Mouse (Mus musculus) lung, postnatal 36 days (tissue): Measurements from ENCODE around the gene Arxes1.
"Not testable (repeated sequence)": the region's sequence is repeated elsewhere in the genome, so short reads cannot be mapped to it uniquely, and the experiment has no call there.

Experiments
- DNase-seq: peaks from one replicate; pipeline ENCODE4 v3.0.0; 2022; ENCODE audit warnings: mixed read lengths

The Arxes1 gene

GRCm38 (mm10) chrX:136032799-136033763, at the start of gene Arxes1:
Gene Arxes1 (plus strand): TSS chrX:136033367.
- peak; percentile 7 for DNase-seq

- DNase-seq = no peak
Measured at GRCm38 (mm10) chrX:135984539-135985260, 48.5 kb upstream of the Arxes1 start.

GRCm38 (mm10) chrX:135986267-135986666, 46.9 kb upstream of the Arxes1 start:
- DNase-seq = no peak

GRCm38 (mm10) chrX:135990661-135991060, 42.5 kb upstream of the Arxes1 start:
- peak; percentile 3 for DNase-seq

- DNase-seq = not testable (repeated sequence)
Measured at GRCm38 (mm10) chrX:135993192-135993594, 40.0 kb upstream of the Arxes1 start.

GRCm38 (mm10) chrX:135993664-135994119, 39.5 kb upstream of the Arxes1 start, which contains the start of gene Arxes2:
Gene Arxes2 (plus strand): TSS chrX:135993824.
- DNase-seq = not testable (repeated sequence)

- no peak for DNase-seq
Measured at GRCm38 (mm10) chrX:136007199-136007843, 25.8 kb upstream of the Arxes1 start.

- peak; percentile 19 for DNase-seq
Measured at GRCm38 (mm10) chrX:136014392-136014791, 18.8 kb upstream of the Arxes1 start.

GRCm38 (mm10) chrX:136030331-136030730, 2.8 kb upstream of the Arxes1 start:
- no peak for DNase-seq

- DNase-seq = no peak
Measured at GRCm38 (mm10) chrX:136043726-136044125, 10.6 kb downstream of the Arxes1 start.

- peak; percentile 83 for DNase-seq
Measured at GRCm38 (mm10) chrX:136047528-136047927, 14.4 kb downstream of the Arxes1 start.

GRCm38 (mm10) chrX:136051219-136051618, 18.1 kb downstream of the Arxes1 start:
- DNase-seq = peak; percentile 55

GRCm38 (mm10) chrX:136060698-136061097, 27.5 kb downstream of the Arxes1 start:
- DNase-seq = peak; percentile 23

- not testable (repeated sequence) for DNase-seq
Measured at GRCm38 (mm10) chrX:136067201-136067991, 34.2 kb downstream of the Arxes1 start.

GRCm38 (mm10) chrX:136068020-136068419, 34.9 kb downstream of the Arxes1 start, which contains the start of gene Bex2:
Gene Bex2 (minus strand): TSS chrX:136068236.
- DNase-seq = not testable (repeated sequence)
